Mouse (Mus musculus) kidney, adult 8-10 months (tissue): ENCODE data around the gene Vmn1r39.
A peak's percentile ranks its signal among the peaks of the same experiment; 100 is the strongest.
"Not testable (repeated sequence)": the region's sequence is repeated elsewhere in the genome, so short reads cannot be mapped to it uniquely, and the experiment has no call there.

ENCODE experiments used
- DNase-seq, 2 experiments: peaks; one replicate each; pipeline ENCODE4 v3.0.0; 2022

Vmn1r39 gene

DNA sequence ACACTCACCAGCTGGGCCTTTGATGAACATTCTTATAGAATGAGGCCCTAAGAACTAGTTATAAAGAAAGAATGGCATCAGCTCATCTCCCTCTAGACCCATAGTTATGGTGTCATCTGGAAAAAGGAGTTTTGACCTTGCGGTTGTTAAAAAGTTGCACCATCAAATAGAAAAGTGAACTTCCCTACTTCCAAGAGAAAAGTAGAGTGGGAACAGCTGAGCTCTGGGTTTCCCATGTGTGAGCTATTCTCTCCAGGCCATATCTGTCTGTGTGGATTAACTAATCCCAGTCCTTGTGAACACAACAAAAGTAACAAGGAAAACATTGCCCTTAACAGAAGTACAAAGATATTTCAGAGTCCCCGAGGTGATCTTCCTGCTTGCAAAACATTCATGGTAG is at the start of gene Vmn1r39:
TSS of gene Vmn1r39 (minus strand) at position 101 of the 400 bp plus-strand sequence.
- DNase-seq = no peak

DNA sequence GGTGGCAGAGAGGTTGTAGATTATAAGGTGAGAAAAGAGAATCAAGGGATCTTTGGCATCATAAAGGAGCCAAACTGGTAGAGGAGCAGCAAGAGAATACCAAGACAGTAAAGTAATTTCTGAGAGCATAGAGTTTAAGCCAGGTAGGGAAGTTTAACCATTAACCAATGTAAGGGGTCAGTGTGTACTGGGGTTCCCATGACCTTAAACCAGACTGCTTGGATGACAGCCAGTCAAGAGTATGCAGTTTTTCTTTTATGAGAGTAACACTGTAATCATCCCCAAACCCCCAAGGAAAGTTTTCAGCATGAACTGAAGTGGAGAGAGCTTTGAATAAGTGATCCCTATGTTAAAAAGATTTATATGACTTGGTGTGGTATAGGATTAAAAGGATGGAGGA is 49.0 kb upstream of the Vmn1r39 start:
- DNase-seq = peak; percentile 67 to 82

GRCm38 (mm10) chr6:66858356-66858755 is 47.9 kb upstream of the Vmn1r39 start:
- peak in 1 of 2 experiments; percentile 30 for DNase-seq

GRCm38 (mm10) chr6:66856236-66856635 is 45.8 kb upstream of the Vmn1r39 start:
- peak; percentile 25 to 55 for DNase-seq

- no peak for DNase-seq
These were observed 38.5 kb upstream of the Vmn1r39 start for GRCm38 (mm10) chr6:66848936-66849335.

DNA sequence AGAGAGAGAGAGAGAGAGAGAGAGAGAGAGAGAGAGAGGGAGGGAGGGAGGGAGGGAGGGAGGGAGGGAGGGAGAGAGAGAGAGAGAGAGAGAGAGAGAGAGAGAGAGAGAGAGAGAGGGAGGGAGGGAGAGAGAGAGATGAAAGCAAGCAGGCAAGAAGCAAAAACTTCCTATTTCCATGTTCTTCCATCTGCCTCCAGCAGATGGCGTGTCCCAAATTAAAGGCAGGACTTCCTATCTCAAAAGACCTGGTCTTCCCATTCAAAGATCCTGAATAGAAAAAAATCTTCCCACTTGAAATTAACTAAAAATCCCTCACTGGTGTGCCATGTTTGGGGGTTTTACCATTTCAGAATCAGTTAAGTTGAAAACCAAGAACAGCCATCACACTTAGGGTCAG is 30.2 kb upstream of the Vmn1r39 start:
- DNase-seq = peak; percentile 44 to 60

DNA sequence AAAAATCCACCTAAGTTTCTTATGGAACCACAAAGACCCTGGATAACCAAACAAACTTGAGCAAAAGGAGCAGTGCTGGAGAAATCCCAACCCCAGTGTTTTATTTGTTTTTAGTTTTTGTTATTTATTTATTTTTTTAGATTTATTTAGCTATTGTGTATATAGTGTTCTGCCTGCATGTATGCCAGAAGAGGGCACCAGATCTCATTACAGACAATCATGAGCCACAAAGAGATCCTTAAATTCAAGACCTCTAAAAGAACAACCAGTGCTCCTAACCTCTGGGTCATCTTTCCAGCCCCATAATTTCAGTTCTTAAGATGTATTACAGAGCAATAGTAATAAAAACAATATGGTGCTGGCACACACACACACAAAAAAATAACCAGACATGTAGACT is 26.5 kb upstream of the Vmn1r39 start:
- peak in 1 of 2 experiments; percentile 6 for DNase-seq

DNA sequence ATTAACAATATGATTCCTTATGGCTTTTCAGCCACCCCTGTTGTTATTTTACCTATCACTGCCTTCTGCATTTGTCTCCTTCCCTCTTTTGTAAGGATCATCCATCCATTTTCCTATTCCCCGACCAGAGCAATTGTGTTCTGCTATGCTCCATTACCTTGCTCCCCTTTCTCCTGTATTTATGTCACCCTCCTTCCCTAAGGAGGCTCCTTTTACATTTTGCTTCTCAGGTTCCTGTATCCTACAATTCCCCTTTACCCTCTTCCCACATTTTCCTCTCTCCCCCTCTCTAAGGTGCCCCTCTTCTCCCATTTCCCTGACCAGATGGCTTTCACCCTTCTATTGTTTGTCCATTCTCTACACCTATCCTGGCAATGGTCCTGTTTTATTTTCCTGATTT is 4.1 kb downstream of the Vmn1r39 start:
- no peak for DNase-seq

GRCm38 (mm10) chr6:66805713-66806112 is 4.7 kb downstream of the Vmn1r39 start:
- no peak for DNase-seq

GRCm38 (mm10) chr6:66782527-66782926 is 27.9 kb downstream of the Vmn1r39 start, which contains the start of gene Vmn1r38:
Gene Vmn1r38, minus strand, starts transcription at chr6:66782627.
- not testable (repeated sequence) for DNase-seq
